Mouse (Mus musculus) skeletal muscle tissue, adult 2 months (tissue): ENCODE measurements at regions not wholly inside any gene's neighbourhood (a gene's known extent, or its start where the extent isn't known, plus 50 kb on each side); places are given as distances from the start of the nearest gene placed in this dataset.

ENCODE experiments used
- DNase-seq: peaks from one replicate; pipeline ENCODE4 v3.0.0-alpha.2; 2012; ENCODE audit warnings: low read depth, low spot score

- DNase-seq, result no peak
Measured at GRCm38 (mm10) chr15:51558215-51558614, 2326.5 kb upstream of the Gm7489 start.

DNA sequence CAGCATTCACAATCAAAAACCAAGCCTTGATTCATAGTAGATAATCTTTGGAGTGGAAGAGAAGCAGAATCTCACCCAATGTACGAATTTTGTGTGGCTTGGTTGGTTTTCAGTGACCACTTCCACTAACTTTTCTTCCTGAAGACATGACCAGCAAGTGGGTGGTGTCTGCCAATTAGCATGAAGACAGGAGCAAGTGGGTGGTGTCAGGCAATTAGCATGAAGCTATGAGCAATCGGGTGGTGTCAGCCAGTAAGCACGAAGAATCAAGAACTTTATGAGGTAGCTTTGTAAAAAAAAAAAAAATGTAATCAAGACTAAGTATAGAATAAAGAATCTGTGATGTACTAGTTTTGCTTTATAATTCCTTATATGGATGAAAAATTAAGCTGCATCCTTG, 2319.2 kb upstream of the Gm7489 start:
- no peak for DNase-seq

DNA sequence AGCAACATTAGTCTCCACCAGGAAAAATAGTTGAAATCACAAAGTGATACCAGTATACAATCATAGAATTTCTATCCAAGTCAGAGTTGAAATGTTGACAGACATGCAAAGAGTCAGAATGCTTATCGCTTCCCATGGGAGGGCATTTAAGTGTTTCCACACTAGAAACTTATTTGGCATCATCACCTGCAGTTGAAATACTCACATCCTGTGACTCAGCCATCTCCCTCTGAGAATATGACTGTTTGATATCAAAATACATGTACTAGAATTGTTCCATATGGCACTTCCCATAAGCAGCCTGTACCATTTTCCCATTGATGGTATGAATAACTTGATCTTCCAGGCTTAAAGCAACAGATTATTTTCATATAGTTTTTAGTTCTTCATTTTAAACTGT, 2314.1 kb upstream of the Gm7489 start:
- no peak for DNase-seq

GRCm38 (mm10) chr15:51574538-51575105, 2310.1 kb upstream of the Gm7489 start:
- no peak for DNase-seq

GRCm38 (mm10) chr15:51583636-51584035, 2301.1 kb upstream of the Gm7489 start:
- no peak for DNase-seq

DNA sequence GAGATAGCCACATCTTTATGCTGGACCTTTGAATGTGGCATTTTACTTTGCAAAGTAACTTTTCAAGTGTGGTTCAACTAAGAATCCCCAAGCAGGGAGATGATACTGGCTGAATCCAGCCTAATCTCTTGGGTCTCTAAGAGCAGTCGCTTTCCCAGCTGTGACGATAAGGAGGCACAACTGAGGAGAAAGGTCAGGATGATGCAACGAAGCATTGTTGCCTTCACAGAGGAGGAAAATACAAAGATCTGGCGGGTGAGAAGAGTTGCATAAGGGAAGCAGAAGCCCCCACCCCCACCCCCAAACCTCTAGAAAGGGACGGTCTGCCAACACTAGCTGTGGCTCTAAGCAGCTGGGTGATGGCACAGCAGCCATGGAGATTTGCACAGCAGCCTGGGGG, 2298.6 kb upstream of the Gm7489 start:
- no peak for DNase-seq

DNA sequence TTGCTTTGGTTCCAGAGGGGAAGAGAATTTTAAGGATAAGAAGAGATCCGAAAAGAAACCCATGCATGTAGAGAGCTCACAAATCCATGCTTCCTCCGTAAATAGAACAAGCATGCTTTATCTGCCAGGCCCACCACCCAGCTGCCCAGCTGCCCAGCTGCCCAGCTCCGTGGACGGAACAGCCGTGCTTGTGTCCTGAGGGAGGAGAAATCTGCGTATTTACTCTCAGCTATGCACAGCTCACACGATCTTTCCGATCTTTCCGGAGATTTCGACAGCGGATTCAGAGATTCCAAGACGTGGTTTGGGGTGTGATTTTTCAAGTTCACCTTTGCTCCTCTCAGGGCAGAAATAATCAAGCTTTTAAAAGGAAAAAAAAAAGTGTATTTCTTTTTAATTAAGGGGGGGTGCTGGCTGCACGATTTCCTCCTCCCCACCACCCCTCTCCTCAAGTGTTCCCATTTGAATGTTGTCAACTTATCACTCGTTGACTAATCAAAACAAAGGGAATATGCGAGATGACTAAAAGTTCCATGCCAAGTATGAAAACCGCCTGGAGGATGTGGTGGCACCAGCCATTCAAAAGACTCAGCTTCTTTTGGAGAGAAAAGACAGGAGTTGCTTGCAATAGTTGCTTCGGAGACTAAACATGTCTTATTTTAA, 2293.2 kb upstream of the Gm7489 start:
- DNase-seq, result no peak

GRCm38 (mm10) chr15:51592069-51592435, 2292.7 kb upstream of the Gm7489 start:
- peak; percentile 43 for DNase-seq

DNA sequence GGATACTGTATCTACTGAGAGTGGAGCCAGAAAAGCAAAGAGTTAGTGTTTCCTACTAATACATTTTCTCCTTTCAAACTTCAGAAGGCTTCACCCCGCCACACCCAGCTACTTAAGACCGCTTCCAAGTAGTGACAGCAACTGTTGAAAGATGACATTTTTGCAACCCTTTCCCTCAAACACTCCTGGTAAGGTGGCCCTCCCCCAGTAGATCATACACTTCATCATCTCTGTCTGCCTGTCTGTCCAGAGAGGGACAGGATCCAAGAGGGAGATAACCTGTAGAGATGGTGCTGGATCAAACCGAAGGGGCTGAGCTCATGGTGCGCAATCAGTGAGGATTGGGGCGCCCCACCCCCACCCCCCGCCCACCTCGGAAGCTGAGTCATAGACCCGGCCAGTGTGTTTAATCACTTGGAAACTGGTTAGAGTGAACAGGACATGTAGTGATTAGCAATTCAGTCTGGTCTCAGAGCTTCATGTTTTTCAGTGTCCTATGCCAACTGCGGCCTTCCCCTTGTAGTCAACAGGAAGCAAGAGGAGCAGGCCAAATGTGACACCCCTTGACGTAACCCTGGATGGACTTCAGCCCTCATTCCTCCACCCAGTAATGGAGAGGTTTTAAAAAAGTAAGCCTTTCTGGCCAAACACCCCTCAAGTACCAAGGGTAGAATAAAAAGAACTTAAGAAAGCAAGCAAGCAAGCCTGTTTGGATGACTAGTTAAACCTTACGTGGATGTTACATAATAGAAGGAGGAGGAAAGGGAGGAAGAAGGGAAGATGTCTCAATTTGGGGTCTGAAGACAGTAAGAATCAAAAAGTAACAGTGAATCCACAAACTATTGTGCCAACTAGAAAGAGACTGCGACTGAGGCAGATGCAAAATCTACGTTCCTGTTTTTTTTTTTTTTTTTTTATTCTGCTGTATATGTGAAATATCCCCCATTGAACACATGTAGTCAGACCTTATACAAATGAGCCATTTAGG, 2291.9 kb upstream of the Gm7489 start:
- DNase-seq, result peak; percentile 86

- DNase-seq, result no peak
Measured at GRCm38 (mm10) chr15:51594060-51594459, 2290.6 kb upstream of the Gm7489 start.

- DNase-seq, result no peak
Measured at GRCm38 (mm10) chr15:51595655-51596054, 2289.1 kb upstream of the Gm7489 start.

DNA sequence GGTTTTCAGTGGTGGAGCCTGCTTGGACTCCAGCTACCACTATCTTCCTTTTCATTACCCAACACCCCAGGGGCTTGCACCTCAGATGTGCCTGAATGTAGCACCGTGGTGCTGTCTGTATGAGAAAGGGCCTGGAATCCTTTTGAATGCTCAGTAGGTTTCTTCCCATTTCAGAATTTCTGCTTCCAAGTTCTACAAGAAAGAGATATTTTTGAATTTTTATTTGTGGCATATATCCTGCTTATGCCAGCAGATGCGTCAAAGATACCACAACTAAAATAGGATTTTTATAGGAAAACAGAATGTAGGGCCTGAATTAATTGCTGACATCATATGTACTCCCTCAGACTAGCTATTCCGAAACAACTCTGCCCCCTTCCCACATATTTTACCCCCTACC, 2286.9 kb upstream of the Gm7489 start:
- DNase-seq, result no peak

GRCm38 (mm10) chr15:51601128-51601855, 2283.4 kb upstream of the Gm7489 start:
- no peak for DNase-seq

- DNase-seq, result no peak
Measured at GRCm38 (mm10) chr15:51621455-51621854, 2263.3 kb upstream of the Gm7489 start.

DNA sequence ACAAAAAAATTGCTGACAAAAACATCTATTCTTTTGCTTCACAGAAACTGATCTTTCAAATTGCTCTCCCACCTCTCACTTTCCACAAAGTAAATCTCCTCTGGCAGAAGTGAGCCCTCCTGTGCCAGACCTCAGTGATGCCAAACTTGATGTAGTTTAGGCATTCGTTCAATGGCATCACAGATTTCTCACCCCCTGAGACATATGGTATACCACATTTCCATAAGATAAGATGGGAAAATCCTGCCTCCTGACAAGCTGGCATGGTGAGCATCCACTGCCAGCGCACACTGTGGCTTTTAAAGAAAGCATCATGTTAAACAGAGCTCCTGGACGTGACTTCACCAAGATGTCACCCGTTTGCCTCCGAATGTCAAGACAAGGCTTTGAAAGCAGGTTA, 2257.2 kb upstream of the Gm7489 start:
- no peak for DNase-seq

DNA sequence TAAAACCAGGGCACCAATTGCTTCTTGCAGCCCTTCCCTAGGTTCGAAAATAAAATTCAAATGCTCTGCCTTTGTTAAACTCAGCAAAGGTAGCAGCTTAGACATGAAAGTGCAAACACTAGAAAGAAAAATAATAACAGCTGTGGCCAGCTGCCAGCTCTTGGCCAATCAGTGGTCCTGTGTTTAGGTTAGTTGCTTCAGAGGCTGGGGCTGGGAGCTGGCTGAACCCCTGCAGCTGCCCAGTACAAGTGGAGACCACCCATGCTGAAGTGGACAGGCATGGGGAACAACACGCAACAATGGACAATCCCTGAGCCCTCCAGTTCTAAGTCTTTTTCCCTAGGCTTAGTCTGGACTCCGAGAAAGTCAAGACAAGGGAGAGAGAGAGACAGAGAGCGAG, 2256.2 kb upstream of the Gm7489 start:
- no peak for DNase-seq

DNA sequence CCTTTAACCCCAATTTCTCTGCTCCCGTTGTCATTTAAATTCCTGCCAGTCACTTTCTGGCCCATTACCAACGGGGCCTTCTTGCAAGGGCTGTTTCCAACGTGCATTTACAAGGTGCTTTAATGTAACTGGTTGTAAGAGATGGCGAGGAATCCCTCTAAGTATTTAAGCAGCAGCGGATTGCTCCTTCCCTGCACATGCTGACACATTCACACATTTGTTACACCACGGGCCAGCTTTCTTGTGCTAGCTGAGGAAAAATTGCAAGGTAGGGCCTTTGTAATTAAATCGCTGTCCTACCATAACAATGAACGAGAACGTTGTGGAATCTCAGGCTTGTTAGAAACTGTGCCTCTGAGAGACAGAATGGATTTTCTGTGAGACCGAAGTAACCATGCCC, 2252.8 kb upstream of the Gm7489 start:
- DNase-seq, result no peak

DNA sequence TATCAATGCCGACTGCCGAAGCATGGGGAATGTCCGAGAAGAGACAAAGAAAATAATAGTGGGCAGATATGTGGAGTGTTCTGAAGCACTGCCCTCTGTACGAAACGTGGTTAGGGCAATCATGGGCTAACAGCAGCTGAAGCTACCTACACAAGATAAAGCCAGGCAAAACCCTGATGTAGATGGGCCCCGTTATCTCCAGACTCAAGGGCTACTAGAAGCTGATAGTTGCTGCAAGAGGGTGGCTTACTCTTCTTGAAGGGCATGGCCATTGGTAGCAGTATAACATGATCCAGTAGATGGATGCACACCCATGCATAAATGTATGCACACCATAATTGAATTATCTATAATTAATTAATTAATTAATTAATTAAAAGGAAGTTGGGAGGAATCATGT, 2251.6 kb upstream of the Gm7489 start:
- no peak for DNase-seq

DNA sequence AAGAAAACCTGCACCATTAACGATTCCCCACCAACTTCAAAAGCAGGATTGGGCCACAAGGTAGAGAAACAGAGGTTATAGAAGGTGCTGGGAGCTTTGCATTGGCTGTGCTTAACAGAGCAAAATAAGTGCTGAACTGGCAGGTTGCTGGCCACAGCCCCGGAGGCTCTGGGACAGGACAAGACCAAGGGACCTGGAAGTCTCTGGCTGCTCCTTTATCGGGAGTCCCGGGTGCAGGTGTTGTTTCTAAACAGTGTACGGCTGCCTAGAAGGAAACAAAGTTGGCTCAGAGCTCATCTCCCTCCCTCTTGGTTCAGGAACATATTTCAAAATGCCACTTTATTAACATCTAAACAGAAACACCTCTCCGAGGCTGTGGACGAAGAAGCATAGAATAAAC, 2250.0 kb upstream of the Gm7489 start:
- no peak for DNase-seq

GRCm38 (mm10) chr15:51635129-51635920, 2249.4 kb upstream of the Gm7489 start:
- DNase-seq, result no peak

- no peak for DNase-seq
Measured at GRCm38 (mm10) chr15:51637570-51637969, 2247.1 kb upstream of the Gm7489 start.
